Mouse (Mus musculus) erythroblast, embryonic 14.5 days (primary cell): ENCODE measurements around the gene Pafah1b3. TPM values are rescaled to one million over a fixed set of nuclear protein-coding genes. Genes with fewer than 3 reads are reported as not detected.

Experiments
- H3K27me3 ChIP-seq: 2 replicates; pipeline ENCODE4 v1.6.1; 2012; ENCODE audit warnings: inconsistent platforms; ENCODE audit not compliant: control insufficient read depth
- H3K36me3 ChIP-seq: 2 replicates; pipeline ENCODE4 v1.6.1; 2012; ENCODE audit warnings: mild to moderate bottlenecking, inconsistent platforms; ENCODE audit not compliant: control insufficient read depth
- H3K4me1 ChIP-seq: 2 replicates; pipeline ENCODE4 v1.6.1; 2012; ENCODE audit warnings: inconsistent platforms; ENCODE audit not compliant: control insufficient read depth
- H3K4me3 ChIP-seq: replicated peaks from 2 replicates; pipeline ENCODE3; 2012; ENCODE audit warnings: moderate library complexity, mild to moderate bottlenecking, inconsistent platforms
- H3K9me3 ChIP-seq: 2 replicates; pipeline ENCODE4 v1.6.1; 2012; ENCODE audit warnings: low read length, inconsistent platforms, mixed read lengths; ENCODE audit not compliant: control insufficient read depth
- GATA1 ChIP-seq: IDR thresholded peaks from 2 replicates; pipeline ENCODE4 v1.6.1; 2012; ENCODE audit warnings: low read length, inconsistent platforms, mixed read lengths
- TAL1 ChIP-seq: IDR thresholded peaks from 3 replicates; pipeline ENCODE4 v1.6.1; 2012; ENCODE audit warnings: low read length, inconsistent platforms, mixed read lengths
- polyA plus RNA-seq: library from polyadenylated mRNA; stranded (reverse); fragments of >175 nt; gene quantifications from 2 replicates; pipeline ENCODE4 v1.2.3, GENCODE M21; 2012

Gene Pafah1b3
- polyA plus RNA-seq, 1 experiment, result 1.2 TPM

GRCm38 (mm10) chr7:25284766-25285165 lies 13.0 kb downstream of the Pafah1b3 start:
- H3K9me3 ChIP-seq, result peaks cover 8% of the 10 kb centered on the region
- peak overlapping the region; percentile 8 for H3K4me3 ChIP-seq
- TF ChIP-seq GATA1 (no peak), TAL1 (no peak)
- H3K27me3 ChIP-seq, result no peaks in the 10 kb centered on the region
- H3K36me3 ChIP-seq, result peaks cover 67% of the 10 kb centered on the region
- peaks cover 55% of the 10 kb centered on the region for H3K4me1 ChIP-seq

DNA sequence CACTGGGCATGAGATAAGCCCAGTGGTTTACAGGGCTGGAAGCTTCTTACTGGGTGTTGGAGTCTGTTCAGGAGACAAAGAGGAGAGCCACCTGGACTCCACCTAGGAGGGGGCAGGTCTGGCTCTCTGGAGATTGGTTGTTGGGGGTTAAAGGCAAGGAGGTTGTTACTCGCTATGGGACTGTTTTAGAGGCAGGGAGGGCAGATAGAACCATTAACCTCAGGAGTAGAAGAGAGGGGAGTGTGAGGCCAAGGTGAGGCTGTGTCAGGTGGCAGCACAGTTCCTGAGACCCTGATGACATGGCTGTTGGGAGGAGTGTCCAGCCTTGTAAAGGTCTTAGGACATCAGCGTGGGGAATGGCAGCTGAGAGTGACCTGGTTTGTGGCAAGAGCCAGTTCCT lies 13.6 kb downstream of the Pafah1b3 start:
- Histone ChIP-seq H3K27me3 (no peaks in the 10 kb centered on the region), H3K4me1 (peaks cover 61% of the 10 kb centered on the region), H3K4me3 (peak overlapping the region; percentile 72), H3K36me3 (peaks cover 61% of the 10 kb centered on the region), H3K9me3 (peaks cover 4% of the 10 kb centered on the region)
- no peak for TF ChIP-seq TAL1
- no peak for TF ChIP-seq GATA1

GRCm38 (mm10) chr7:25283637-25284036 lies 14.1 kb downstream of the Pafah1b3 start:
- Histone ChIP-seq H3K4me3 (peak overlapping the region; percentile 72), H3K27me3 (no peaks in the 10 kb centered on the region), H3K4me1 (peaks cover 66% of the 10 kb centered on the region), H3K9me3 (no peaks in the 10 kb centered on the region), H3K36me3 (peaks cover 55% of the 10 kb centered on the region)
- TF ChIP-seq GATA1, result no peak
- no peak for TF ChIP-seq TAL1

DNA sequence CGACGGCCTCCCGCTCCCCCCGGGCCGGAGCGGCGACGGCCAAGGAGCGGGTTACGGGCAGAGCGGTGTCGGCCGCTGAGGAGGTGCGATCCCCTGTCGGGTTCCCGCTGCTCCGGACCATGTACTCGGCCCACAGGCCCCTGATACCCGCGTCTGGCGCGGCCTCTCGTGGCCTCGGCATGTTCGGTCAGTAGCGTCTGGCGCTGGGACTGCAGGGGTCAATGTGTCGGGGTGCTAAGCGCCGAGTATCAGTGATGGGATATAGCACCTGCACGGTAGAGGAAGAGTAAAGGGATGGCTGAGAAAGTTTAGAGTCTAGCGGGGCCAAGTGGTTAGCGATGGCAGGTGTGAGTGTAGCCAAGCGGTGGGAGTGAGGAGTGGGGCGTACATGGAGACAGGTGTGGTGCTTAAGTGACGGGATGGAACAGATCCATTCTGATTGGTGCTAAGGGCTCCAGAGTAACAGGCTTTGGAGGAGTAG lies 15.0 kb downstream of the Pafah1b3 start:
- H3K9me3 ChIP-seq, result no peaks in the 10 kb centered on the region
- peaks cover 72% of the 10 kb centered on the region for H3K4me1 ChIP-seq
- TF ChIP-seq GATA1, result no peak
- TF ChIP-seq TAL1, result no peak
- H3K27me3 ChIP-seq, result no peaks in the 10 kb centered on the region
- H3K4me3 ChIP-seq, result peak overlapping the region; percentile 72
- H3K36me3 ChIP-seq, result peaks cover 47% of the 10 kb centered on the region

GRCm38 (mm10) chr7:25281734-25282601 lies 15.8 kb downstream of the Pafah1b3 start:
- Histone ChIP-seq H3K27me3 (no peaks in the 10 kb centered on the region), H3K9me3 (no peaks in the 10 kb centered on the region), H3K4me1 (peaks cover 80% of the 10 kb centered on the region), H3K4me3 (peak overlapping the region; percentile 72), H3K36me3 (peaks cover 44% of the 10 kb centered on the region)
- TF ChIP-seq GATA1, result no peak

GRCm38 (mm10) chr7:25281166-25281733 lies 16.5 kb downstream of the Pafah1b3 start:
- peaks cover 43% of the 10 kb centered on the region for H3K36me3 ChIP-seq
- H3K4me3 ChIP-seq, result peak overlapping the region; percentile 72
- peaks cover 87% of the 10 kb centered on the region for H3K4me1 ChIP-seq
- TF ChIP-seq GATA1 (no peak), TAL1 (no peak)
- no peaks in the 10 kb centered on the region for H3K9me3 ChIP-seq
- H3K27me3 ChIP-seq, result no peaks in the 10 kb centered on the region

GRCm38 (mm10) chr7:25279861-25280791 lies 17.7 kb downstream of the Pafah1b3 start:
- Histone ChIP-seq H3K4me1 (peaks cover 92% of the 10 kb centered on the region), H3K4me3 (peak overlapping the region; percentile 74), H3K36me3 (peaks cover 43% of the 10 kb centered on the region), H3K9me3 (no peaks in the 10 kb centered on the region), H3K27me3 (no peaks in the 10 kb centered on the region)
- TF ChIP-seq TAL1, result no peak
- TF ChIP-seq GATA1, result no peak

DNA sequence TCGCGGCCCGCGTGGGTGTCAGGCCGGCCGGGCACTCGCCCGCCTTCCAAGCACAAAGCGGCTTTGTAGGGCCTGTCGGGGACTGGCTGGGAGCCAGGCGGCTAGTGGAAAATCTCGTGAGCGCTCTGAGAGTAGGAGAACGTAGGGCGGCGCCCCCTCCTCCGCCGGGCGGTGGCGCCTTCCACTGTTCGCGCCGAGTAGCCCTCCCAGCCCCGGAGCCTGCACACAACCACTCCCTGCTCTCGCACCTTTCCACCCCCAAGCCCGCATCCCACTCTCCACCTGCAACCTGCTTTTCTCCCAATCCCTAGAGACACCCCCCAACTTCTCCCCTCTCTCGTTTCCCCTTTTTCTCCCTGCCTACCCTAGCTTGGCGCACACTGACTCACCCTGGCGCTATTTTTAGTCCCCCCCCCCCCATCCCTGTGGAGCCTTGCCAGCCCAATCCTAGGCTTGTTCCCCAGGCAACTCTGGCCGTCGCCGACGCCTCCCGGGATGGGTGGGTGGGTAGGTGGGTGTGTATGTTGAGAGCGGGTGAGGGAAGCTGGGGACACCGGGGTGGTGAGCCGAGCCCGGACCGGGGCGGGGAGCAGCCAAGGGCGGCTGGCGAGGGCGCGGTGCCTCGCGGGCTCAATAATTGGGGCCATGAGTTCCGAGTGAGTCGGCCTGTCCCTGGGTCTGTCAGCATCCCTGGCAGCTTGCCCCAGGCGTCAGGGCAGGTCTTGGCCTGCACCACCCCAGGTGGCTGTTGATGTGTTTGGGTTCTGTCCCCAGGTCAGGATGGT lies 18.5 kb downstream of the Pafah1b3 start:
- no peaks in the 10 kb centered on the region for H3K27me3 ChIP-seq
- TF ChIP-seq GATA1, result no peak
- H3K36me3 ChIP-seq, result peaks cover 41% of the 10 kb centered on the region
- peaks cover 92% of the 10 kb centered on the region for H3K4me1 ChIP-seq
- H3K4me3 ChIP-seq, result peak overlapping the region; percentile 74
- no peaks in the 10 kb centered on the region for H3K9me3 ChIP-seq
